Comparison of ENCODE assay signal across 27 mouse cellular contexts in the genomic region with DNA sequence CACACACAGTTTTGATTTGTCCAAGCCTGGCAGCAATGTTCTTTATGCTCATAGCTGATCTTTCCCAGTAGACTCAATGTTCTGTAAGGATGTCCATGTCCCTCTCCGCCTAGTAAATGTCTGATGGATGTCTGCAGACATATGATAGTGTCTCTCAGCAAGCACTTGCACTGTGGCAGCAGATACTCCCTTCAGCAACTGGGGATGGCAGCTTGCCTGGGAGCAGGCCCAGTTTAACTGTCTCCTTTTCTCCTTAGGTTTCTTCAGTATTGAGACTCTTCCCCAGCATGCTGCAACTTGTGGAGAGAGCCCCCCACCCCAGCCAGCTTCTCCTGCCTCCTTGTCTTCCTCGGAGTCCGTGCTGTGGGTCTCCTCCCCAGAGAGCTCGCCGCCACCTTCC. TPM values are rescaled to one million over a fixed set of nuclear protein-coding genes. Genes with fewer than 3 reads are reported as not detected.
DNase-seq lines count a peak whose midpoint lies in the region; ATAC-seq and TF ChIP-seq lines count a peak whose summit lies in the region.
"Had no signal": no experiment of that assay in that cellular context is flagged by ENCODE, and none has a peak within 500 bp of the region (broad histone marks: within the 10 kb centered on the region; RNA-seq: fewer than 3 reads in every experiment).

No protein-coding gene starts in this region.

- no peak for ATAC-seq in heart, embryonic 13.5 days (ENCODE audit: extremely low read depth, insufficient number of reproducible peaks, low FRiP score, low TSS enrichment)
- ATAC-seq: forebrain, embryonic 13.5 days; forebrain, embryonic 16.5 days had no signal

- peaks cover 93% of the 10 kb centered on the region for H3K36me3 ChIP-seq in heart, embryonic 13.5 days
- no peaks in the 10 kb centered on the region for H3K36me3 ChIP-seq in heart, adult 2 months (ENCODE audit: control insufficient read depth, insufficient read depth, low read length)
- peaks cover 96% of the 10 kb centered on the region for H3K36me3 ChIP-seq in midbrain, embryonic 10.5 days

- no peaks in the 10 kb centered on the region for H3K27me3 ChIP-seq in heart, embryonic 13.5 days (replicated peaks)
- H3K27me3 ChIP-seq in heart, adult 2 months (ENCODE audit: control insufficient read depth, insufficient read depth, low read length) = no peaks in the 10 kb centered on the region
- no peaks in the 10 kb centered on the region for H3K27me3 ChIP-seq in midbrain, embryonic 10.5 days (ENCODE audit: low read depth, poor library complexity, severe bottlenecking)
- H3K27me3 ChIP-seq: embryonic facial prominence, embryonic 13.5 days; embryonic facial prominence, embryonic 15.5 days; forebrain, embryonic 13.5 days had no signal

- no peak for TF ChIP-seq POLR2A in heart, adult 2 months (IDR thresholded peaks at IDR 0.05; ENCODE audit: insufficient read depth, low read depth, low read length)

- H3K79me2 ChIP-seq in heart, adult 2 months (replicated peaks; ENCODE audit: control insufficient read depth, insufficient read depth, low read length) = no peaks in the 10 kb centered on the region

- no peak overlapping the region for H3K4me3 ChIP-seq in heart, embryonic 13.5 days
- no peak overlapping the region for H3K4me3 ChIP-seq in heart, adult 2 months
- no peak overlapping the region for H3K4me3 ChIP-seq in midbrain, embryonic 10.5 days
- H3K4me3 ChIP-seq: embryonic facial prominence, embryonic 13.5 days; embryonic facial prominence, embryonic 15.5 days; erythroblast, embryonic 14.5 days; forebrain, embryonic 10.5 days; forebrain, embryonic 13.5 days had no signal

- WGBS in heart, embryonic 13.5 days = 91% methylated on average over 5 of the region's 5 CpGs
- 95% methylated on average over 5 of the region's 5 CpGs for WGBS in heart, adult 2 months
- 95% methylated on average over 5 of the region's 5 CpGs for WGBS in midbrain, embryonic 10.5 days

- TF ChIP-seq EP300 in heart, adult 2 months (IDR thresholded peaks at IDR 0.05; ENCODE audit: insufficient read depth, low read depth, low read length) = no peak

- intact Hi-C loops in gastrocnemius, postnatal 36 days (cut with DNase I) = no loop called here
- intact Hi-C loops in heart, adult 2 months (cut with DNase I) = no loop called here

- no peaks in the 10 kb centered on the region for H3K9me3 ChIP-seq in heart, embryonic 13.5 days
- no peaks in the 10 kb centered on the region for H3K9me3 ChIP-seq in midbrain, embryonic 10.5 days (replicated peaks)
- H3K9me3 ChIP-seq: embryonic facial prominence, embryonic 13.5 days; embryonic facial prominence, embryonic 15.5 days; forebrain, embryonic 10.5 days; forebrain, embryonic 13.5 days had no signal

- DNase-seq in gastrocnemius, adult 18-20 months (ENCODE audit: low spot score) = peak; percentile 69
- no peak for DNase-seq in gastrocnemius, postnatal 36 days
- DNase-seq in gastrocnemius, adult 8-10 months (ENCODE audit: low spot score in 2 of 2) = peak; percentile 58
- no peak for DNase-seq in gastrocnemius, postnatal 10 days
- no peak for DNase-seq in heart, adult 2 months
- DNase-seq in midbrain, embryonic 10.5 days (ENCODE audit: low spot score) = no peak
- DNase-seq: adrenal gland, adult 2 months; adrenal gland, postnatal 10 days; adrenal gland, postnatal 25 days; cerebellum, adult 11 months; cerebellum, adult 18-20 months; cerebellum, adult 8-10 months; cerebellum, adult 9-11 months; cerebellum, postnatal 14 days; cerebellum, postnatal 36 days; embryo, embryonic 11 days had no signal

- TF ChIP-seq CTCF in heart, adult 2 months (IDR thresholded peaks at IDR 0.05) = no peak

- H3K27ac ChIP-seq in heart, embryonic 13.5 days (replicated peaks) = no peak overlapping the region
- H3K27ac ChIP-seq in heart, adult 2 months = no peak overlapping the region
- H3K27ac ChIP-seq in midbrain, embryonic 10.5 days (replicated peaks) = no peak overlapping the region
- H3K27ac ChIP-seq: embryonic facial prominence, embryonic 13.5 days; embryonic facial prominence, embryonic 15.5 days; forebrain, embryonic 10.5 days; forebrain, embryonic 13.5 days had no signal

- H3K4me2 ChIP-seq in heart, embryonic 13.5 days = no peak overlapping the region
- H3K4me2 ChIP-seq: embryonic facial prominence, embryonic 13.5 days; embryonic facial prominence, embryonic 15.5 days; forebrain, embryonic 13.5 days had no signal

- H3K4me1 ChIP-seq in heart, embryonic 13.5 days = no peaks in the 10 kb centered on the region
- no peaks in the 10 kb centered on the region for H3K4me1 ChIP-seq in heart, adult 2 months (ENCODE audit: control insufficient read depth, insufficient read depth, low read length)
- H3K4me1 ChIP-seq in midbrain, embryonic 10.5 days = no peaks in the 10 kb centered on the region
- H3K4me1 ChIP-seq: embryonic facial prominence, embryonic 13.5 days; embryonic facial prominence, embryonic 15.5 days; forebrain, embryonic 10.5 days; forebrain, embryonic 13.5 days had no signal

- 0 out of 2 replicates have a peak overlapping the region, but pooled peaks have one; percentile 33 for H3K9ac ChIP-seq in heart, embryonic 13.5 days
- no peak overlapping the region for H3K9ac ChIP-seq in heart, adult 2 months (ENCODE audit: low read depth, low read length)
- H3K9ac ChIP-seq: embryonic facial prominence, embryonic 13.5 days; embryonic facial prominence, embryonic 15.5 days; forebrain, embryonic 13.5 days had no signal

RNA-seq across cellular contexts. Expression of gene Trpc2, which starts 1.1 kb away (rescaled TPM):
- under 1 TPM; 0.23 to 0.31 TPM for total RNA-seq in gastrocnemius, adult 18-20 months (2021)
- total RNA-seq in gastrocnemius, postnatal 36 days (2021) = under 1 TPM; 0.42 to 0.54 TPM
- under 1 TPM in 2 of 4 experiments, not detected in 2; 0.21 to 0.56 TPM for total RNA-seq in gastrocnemius, adult 8-10 months (2022)
- under 1 TPM; 0.07 to 0.52 TPM for total RNA-seq in gastrocnemius, postnatal 10 days (2021)
- polyA plus RNA-seq in heart, embryonic 13.5 days (2015; fragmentation: Nextera tagmentation; extraction: Ambion mirVana) = not detected in 2 replicates
- under 1 TPM in 1 of 2 experiments, not detected in 1; 0.23 TPM for total RNA-seq in heart, adult 2 months (2021)
- 0.70 and 1.2 TPM in 2 replicates for polyA plus RNA-seq in heart, adult 2 months (2012; rRNA removed)
- 0.19 TPM in 1 of 2 replicates, not detected in the other for polyA plus RNA-seq in midbrain, embryonic 10.5 days (2016; fragmentation: Nextera tagmentation; extraction: Ambion mirVana)
- total RNA-seq: adrenal gland, postnatal 25 days; MEL had no signal
- polyA plus RNA-seq: adrenal gland, adult 2 months; C2C12; embryonic facial prominence, embryonic 11.5 days; embryonic facial prominence, embryonic 13.5 days; forebrain, embryonic 10.5 days; forebrain, embryonic 13.5 days had no signal

RNA-seq across cellular contexts. Expression of gene Xntrpc, which starts 16.3 kb away (rescaled TPM):
- total RNA-seq in gastrocnemius, adult 18-20 months (2021) = under 1 TPM; 0.68 to 0.78 TPM
- under 1 TPM; 0.54 to 0.66 TPM for total RNA-seq in gastrocnemius, postnatal 36 days (2021)
- 1 to 10 TPM in 1 of 4 experiments, under 1 TPM in 3; 0.22 to 1.1 (median 0.76) TPM for total RNA-seq in gastrocnemius, adult 8-10 months (2022)
- total RNA-seq in gastrocnemius, postnatal 10 days (2021) = under 1 TPM; 0.75 to 0.95 TPM
- polyA plus RNA-seq in heart, embryonic 13.5 days (2015; fragmentation: Nextera tagmentation; extraction: Ambion mirVana) = 0.91 and 1.0 TPM in 2 replicates
- total RNA-seq in heart, adult 2 months (2021) = under 1 TPM; 0.81 to 0.98 TPM
- 1.2 and 2.4 TPM in 2 replicates for polyA plus RNA-seq in heart, adult 2 months (2012; rRNA removed)
- 1.7 and 1.8 TPM in 2 replicates for polyA plus RNA-seq in midbrain, embryonic 10.5 days (2016; fragmentation: Nextera tagmentation; extraction: Ambion mirVana)
- polyA plus RNA-seq: erythroblast, embryonic 14.5 days had no signal

RNA-seq across cellular contexts. Expression of gene Xndc1, which starts 16.5 kb away (rescaled TPM):
- 1 to 10 TPM; 2.9 to 4.1 TPM for total RNA-seq in gastrocnemius, adult 18-20 months (2021)
- total RNA-seq in gastrocnemius, postnatal 36 days (2021) = 1 to 10 TPM; 3.2 to 4.5 TPM
- total RNA-seq in gastrocnemius, adult 8-10 months (2022) = 1 to 10 TPM; 2.9 to 6.4 (median 3.2) TPM
- total RNA-seq in gastrocnemius, postnatal 10 days (2021) = 10 to 100 TPM in 1 of 2 experiments, 1 to 10 TPM in 1; 5.9 to 11.9 TPM
- 19.3 and 25.2 TPM in 2 replicates for polyA plus RNA-seq in heart, embryonic 13.5 days (2015; fragmentation: Nextera tagmentation; extraction: Ambion mirVana)
- total RNA-seq in heart, adult 2 months (2021) = 1 to 10 TPM; 5.7 to 6.5 TPM
- polyA plus RNA-seq in heart, adult 2 months (2012; rRNA removed) = 11.2 and 18.6 TPM in 2 replicates
- polyA plus RNA-seq in midbrain, embryonic 10.5 days (2016; fragmentation: Nextera tagmentation; extraction: Ambion mirVana) = 44.2 and 45.3 TPM in 2 replicates

RNA-seq across cellular contexts. Expression of gene Rnf121, which starts 16.5 kb away (rescaled TPM):
- 10 to 100 TPM; 20.6 to 27.5 TPM for total RNA-seq in gastrocnemius, adult 18-20 months (2021)
- 10 to 100 TPM; 22.0 to 22.5 TPM for total RNA-seq in gastrocnemius, postnatal 36 days (2021)
- total RNA-seq in gastrocnemius, adult 8-10 months (2022) = 10 to 100 TPM; 25.1 to 29.6 (median 27.5) TPM
- total RNA-seq in gastrocnemius, postnatal 10 days (2021) = 10 to 100 TPM; 18.8 to 25.8 TPM
- 17.0 and 17.2 TPM in 2 replicates for polyA plus RNA-seq in heart, embryonic 13.5 days (2015; fragmentation: Nextera tagmentation; extraction: Ambion mirVana)
- total RNA-seq in heart, adult 2 months (2021) = 10 to 100 TPM; 20.7 to 23.9 TPM
- 21.3 and 33.9 TPM in 2 replicates for polyA plus RNA-seq in heart, adult 2 months (2012; rRNA removed)
- polyA plus RNA-seq in midbrain, embryonic 10.5 days (2016; fragmentation: Nextera tagmentation; extraction: Ambion mirVana) = 31.1 and 32.7 TPM in 2 replicates

RNA-seq across cellular contexts. Expression of gene Art1, which starts 19.8 kb away (rescaled TPM):
- total RNA-seq in gastrocnemius, adult 18-20 months (2021) = 100 to 1,000 TPM; 558 to 637 TPM
- 100 to 1,000 TPM; 439 to 486 TPM for total RNA-seq in gastrocnemius, postnatal 36 days (2021)
- 100 to 1,000 TPM; 502 to 604 (median 539) TPM for total RNA-seq in gastrocnemius, adult 8-10 months (2022)
- total RNA-seq in gastrocnemius, postnatal 10 days (2021) = 100 to 1,000 TPM; 264 to 297 TPM
- 3.5 and 4.7 TPM in 2 replicates for polyA plus RNA-seq in heart, embryonic 13.5 days (2015; fragmentation: Nextera tagmentation; extraction: Ambion mirVana)
- 100 to 1,000 TPM; 242 to 279 TPM for total RNA-seq in heart, adult 2 months (2021)
- polyA plus RNA-seq in heart, adult 2 months (2012; rRNA removed) = 251 and 293 TPM in 2 replicates
- 0.67 and 0.79 TPM in 2 replicates for polyA plus RNA-seq in midbrain, embryonic 10.5 days (2016; fragmentation: Nextera tagmentation; extraction: Ambion mirVana)
- total RNA-seq: adrenal gland, adult 2 months; adrenal gland, postnatal 25 days; common myeloid progenitor, adult 5-6 weeks; MEL had no signal
- polyA plus RNA-seq: adrenal gland, adult 2 months; erythroblast, embryonic 14.5 days had no signal

Comparison
In these comparisons a context has a peak if more than half of its experiments do, and no peak if none do; other contexts are left out.
1. DNase-seq: peak in gastrocnemius, adult 18-20 months (single experiment) and gastrocnemius, adult 8-10 months (2 of 2); none in gastrocnemius, postnatal 36 days (0 of 2), gastrocnemius, postnatal 10 days (single experiment), heart, adult 2 months (0 of 2) and midbrain, embryonic 10.5 days (single experiment).